Mouse (Mus musculus) heart, embryonic 12.5 days (tissue): ENCODE measurements at regions not wholly inside any gene's neighbourhood (a gene's known extent, or its start where the extent isn't known, plus 50 kb on each side); places are given as distances from the start of the nearest gene placed in this dataset.

ENCODE experiments used
- ATAC-seq: fragments of 200-750 bp; cut with Nextera tagmentation; 2 replicates; pipeline ENCODE4 v1.8.0; 2017; ENCODE audit warnings: moderate TSS enrichment, moderate library complexity; ENCODE audit not compliant: insufficient number of reproducible peaks, low FRiP score
- H3K27ac ChIP-seq: fragments of 300-500 bp; sonication (generic); 2 replicates; pipeline ENCODE4 v1.5.1; 2016; ENCODE audit warnings: mild to moderate bottlenecking, moderate library complexity; ENCODE audit not compliant: poor library complexity, severe bottlenecking
- H3K27me3 ChIP-seq: fragments of 300-500 bp; sonication (generic); replicated peaks from 2 replicates; pipeline ENCODE4 v1.6.1; 2016; ENCODE audit warnings: mild to moderate bottlenecking, moderate library complexity
- H3K36me3 ChIP-seq: fragments of 300-500 bp; sonication (generic); 2 replicates; pipeline ENCODE4 v1.6.1; 2016; ENCODE audit warnings: mild to moderate bottlenecking, moderate library complexity
- H3K4me1 ChIP-seq: fragments of 300-500 bp; sonication (generic); replicated peaks from 2 replicates; pipeline ENCODE4 v1.6.1; 2016; ENCODE audit warnings: mild to moderate bottlenecking
- H3K4me2 ChIP-seq: fragments of 300-500 bp; sonication (generic); 2 replicates; pipeline ENCODE4 v1.6.1; 2016; ENCODE audit warnings: mild to moderate bottlenecking, moderate library complexity
- H3K4me3 ChIP-seq: fragments of 300-500 bp; sonication (generic); 2 replicates; pipeline ENCODE4 v1.5.1; 2016; ENCODE audit warnings: mild to moderate bottlenecking
- H3K9ac ChIP-seq: fragments of 300-500 bp; sonication (generic); 2 replicates; pipeline ENCODE4 v1.6.1; 2016; ENCODE audit warnings: mild to moderate bottlenecking, moderate library complexity
- H3K9me3 ChIP-seq: fragments of 300-500 bp; sonication (generic); replicated peaks from 2 replicates; pipeline ENCODE4 v1.6.1; 2016; ENCODE audit warnings: mild to moderate bottlenecking, moderate library complexity
- WGBS: fragments of 180-500 bp; shearing (Covaris S2); methylation state at CpG from one replicate; pipeline ENCODE4 v1.1.7; 2016; 5-methylcytosine and 5-hydroxymethylcytosine counted together

GRCm38 (mm10) chr1:82010995-82011394 lies 221.9 kb upstream of the Gm9747 start:
- H3K9ac ChIP-seq, result no peak overlapping the region
- no peaks in the 10 kb centered on the region for H3K4me1 ChIP-seq
- H3K36me3 ChIP-seq, result no peaks in the 10 kb centered on the region
- no peak for ATAC-seq
- H3K27me3 ChIP-seq, result no peaks in the 10 kb centered on the region
- no peak overlapping the region for H3K27ac ChIP-seq
- no peak overlapping the region for H3K4me2 ChIP-seq
- 60% methylated on average over 1 of the region's 1 CpGs for WGBS
- H3K4me3 ChIP-seq, result no peak overlapping the region
- H3K9me3 ChIP-seq, result no peaks in the 10 kb centered on the region

GRCm38 (mm10) chr1:82015341-82015740 lies 217.6 kb upstream of the Gm9747 start:
- H3K4me3 ChIP-seq, result no peak overlapping the region
- no peak overlapping the region for H3K9ac ChIP-seq
- H3K4me1 ChIP-seq, result no peaks in the 10 kb centered on the region
- no peak overlapping the region for H3K27ac ChIP-seq
- H3K9me3 ChIP-seq, result no peaks in the 10 kb centered on the region
- H3K27me3 ChIP-seq, result no peaks in the 10 kb centered on the region
- no peaks in the 10 kb centered on the region for H3K36me3 ChIP-seq
- ATAC-seq, result no peak
- H3K4me2 ChIP-seq, result no peak overlapping the region

GRCm38 (mm10) chr1:82018701-82019404 lies 214.1 kb upstream of the Gm9747 start:
- H3K36me3 ChIP-seq, result no peaks in the 10 kb centered on the region
- no peak for ATAC-seq
- H3K27ac ChIP-seq, result no peak overlapping the region
- no peaks in the 10 kb centered on the region for H3K27me3 ChIP-seq
- no peaks in the 10 kb centered on the region for H3K9me3 ChIP-seq
- H3K4me2 ChIP-seq, result no peak overlapping the region
- 83% methylated on average over 7 of the region's 7 CpGs for WGBS
- H3K9ac ChIP-seq, result no peak overlapping the region
- no peak overlapping the region for H3K4me3 ChIP-seq
- no peaks in the 10 kb centered on the region for H3K4me1 ChIP-seq

GRCm38 (mm10) chr1:82027761-82028160 lies 205.2 kb upstream of the Gm9747 start:
- Histone ChIP-seq H3K36me3 (no peaks in the 10 kb centered on the region), H3K4me3 (no peak overlapping the region), H3K4me2 (no peak overlapping the region), H3K9me3 (no peaks in the 10 kb centered on the region), H3K9ac (no peak overlapping the region), H3K4me1 (no peaks in the 10 kb centered on the region), H3K27me3 (no peaks in the 10 kb centered on the region), H3K27ac (no peak overlapping the region)
- no peak for ATAC-seq

- no peaks in the 10 kb centered on the region for H3K36me3 ChIP-seq
- H3K27ac ChIP-seq, result no peak overlapping the region
- no peak for ATAC-seq
- no peak overlapping the region for H3K9ac ChIP-seq
- no peak overlapping the region for H3K4me3 ChIP-seq
- no peak overlapping the region for H3K4me2 ChIP-seq
- no peaks in the 10 kb centered on the region for H3K9me3 ChIP-seq
- H3K27me3 ChIP-seq, result no peaks in the 10 kb centered on the region
- WGBS, result 78% methylated on average over 7 of the region's 7 CpGs
- no peaks in the 10 kb centered on the region for H3K4me1 ChIP-seq
Measured at GRCm38 (mm10) chr1:82031130-82031529, 201.8 kb upstream of the Gm9747 start.

- ATAC-seq, result no peak
- Histone ChIP-seq H3K9ac (no peak overlapping the region), H3K4me2 (no peak overlapping the region), H3K4me1 (no peaks in the 10 kb centered on the region), H3K27ac (no peak overlapping the region), H3K4me3 (no peak overlapping the region), H3K36me3 (no peaks in the 10 kb centered on the region), H3K27me3 (no peaks in the 10 kb centered on the region), H3K9me3 (no peaks in the 10 kb centered on the region)
- WGBS, result 90% methylated on average over 1 of the region's 1 CpGs
Measured at GRCm38 (mm10) chr1:82032410-82032809, 200.5 kb upstream of the Gm9747 start.

GRCm38 (mm10) chr1:82038171-82038570 lies 194.7 kb upstream of the Gm9747 start:
- WGBS, result 78% methylated on average over 4 of the region's 4 CpGs

GRCm38 (mm10) chr1:82038698-82039097 lies 194.2 kb upstream of the Gm9747 start:
- no peaks in the 10 kb centered on the region for H3K4me1 ChIP-seq
- no peak overlapping the region for H3K9ac ChIP-seq
- 78% methylated on average over 1 of the region's 1 CpGs for WGBS
- H3K27ac ChIP-seq, result no peak overlapping the region
- no peaks in the 10 kb centered on the region for H3K36me3 ChIP-seq
- no peaks in the 10 kb centered on the region for H3K27me3 ChIP-seq
- ATAC-seq, result no peak
- no peak overlapping the region for H3K4me2 ChIP-seq
- H3K4me3 ChIP-seq, result no peak overlapping the region
- no peaks in the 10 kb centered on the region for H3K9me3 ChIP-seq

More at GRCm38 (mm10) chr1:82038171-82038570, 194.7 kb upstream of the Gm9747 start:
- no peak overlapping the region for H3K27ac ChIP-seq
- no peaks in the 10 kb centered on the region for H3K4me1 ChIP-seq
- ATAC-seq, result no peak
- H3K9me3 ChIP-seq, result no peaks in the 10 kb centered on the region
- H3K4me3 ChIP-seq, result no peak overlapping the region
- no peak overlapping the region for H3K4me2 ChIP-seq
- no peaks in the 10 kb centered on the region for H3K27me3 ChIP-seq
- no peaks in the 10 kb centered on the region for H3K36me3 ChIP-seq
- no peak overlapping the region for H3K9ac ChIP-seq

GRCm38 (mm10) chr1:82041286-82042050 lies 191.4 kb upstream of the Gm9747 start:
- no peak for ATAC-seq
- Histone ChIP-seq H3K9me3 (no peaks in the 10 kb centered on the region), H3K27ac (no peak overlapping the region), H3K36me3 (no peaks in the 10 kb centered on the region), H3K27me3 (no peaks in the 10 kb centered on the region), H3K4me1 (no peaks in the 10 kb centered on the region), H3K4me2 (no peak overlapping the region), H3K9ac (no peak overlapping the region), H3K4me3 (no peak overlapping the region)
- 68% methylated on average over 3 of the region's 3 CpGs for WGBS

GRCm38 (mm10) chr1:82042051-82042432 lies 190.9 kb upstream of the Gm9747 start:
- Histone ChIP-seq H3K4me3 (no peak overlapping the region), H3K4me2 (no peak overlapping the region), H3K27me3 (no peaks in the 10 kb centered on the region), H3K9me3 (no peaks in the 10 kb centered on the region), H3K36me3 (no peaks in the 10 kb centered on the region), H3K27ac (no peak overlapping the region), H3K9ac (no peak overlapping the region), H3K4me1 (no peaks in the 10 kb centered on the region)
- ATAC-seq, result no peak
- 32% methylated on average over 2 of the region's 2 CpGs for WGBS

GRCm38 (mm10) chr1:82042527-82042926 lies 190.4 kb upstream of the Gm9747 start:
- no peak overlapping the region for H3K27ac ChIP-seq
- ATAC-seq, result no peak
- no peak overlapping the region for H3K9ac ChIP-seq
- no peak overlapping the region for H3K4me2 ChIP-seq
- no peaks in the 10 kb centered on the region for H3K9me3 ChIP-seq
- H3K27me3 ChIP-seq, result no peaks in the 10 kb centered on the region
- WGBS, result 50% methylated on average over 3 of the region's 3 CpGs
- no peaks in the 10 kb centered on the region for H3K4me1 ChIP-seq
- no peaks in the 10 kb centered on the region for H3K36me3 ChIP-seq
- no peak overlapping the region for H3K4me3 ChIP-seq
